Mouse (Mus musculus): ENCODE results near the gene Cbl.

DNA sequence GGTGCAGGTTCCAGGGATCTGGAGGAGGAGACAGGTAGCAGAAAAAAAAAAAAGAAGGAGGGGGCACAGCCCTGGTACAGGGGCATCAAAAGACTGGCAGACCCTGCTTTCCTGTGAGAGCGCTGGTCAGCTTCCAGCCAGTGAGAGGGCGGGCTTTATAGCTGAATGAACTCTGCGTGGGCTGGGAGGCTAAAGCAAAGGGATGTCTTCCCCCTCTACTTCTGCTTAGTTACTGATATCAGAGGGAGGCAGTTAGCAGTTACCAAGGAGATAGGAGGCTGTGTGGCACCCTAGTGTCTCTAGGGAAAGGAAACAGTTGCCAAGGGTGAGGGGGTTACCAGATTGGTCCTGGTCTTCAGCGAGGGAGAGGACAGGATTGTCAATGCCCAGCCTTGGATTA is 16.6 kb upstream of the Cbl start:
- TF ChIP-seq CTCF (IDR thresholded peaks at IDR 0.05; ENCODE audit: low read depth, low read length): no peak
- no peak for TF ChIP-seq POLR2A (IDR thresholded peaks at IDR 0.05; ENCODE audit: extremely low read depth, insufficient read depth, low read length)

All from liver, adult 2 months (tissue).